Mouse (Mus musculus) lung, postnatal 0 days (tissue): Measurements from ENCODE around the gene Esm1. TPM values are rescaled to one million over a fixed set of nuclear protein-coding genes. Genes with fewer than 3 reads are reported as not detected.

ENCODE experiments used
- ATAC-seq: fragments of 200-750 bp; cut with Nextera tagmentation; 2 replicates; pipeline ENCODE4 v1.8.0; 2017; ENCODE audit warnings: moderate library complexity
- DNase-seq: peaks from one replicate; pipeline ENCODE4 v3.0.0-alpha.2; 2016; ENCODE audit warnings: low spot score
- H3K27ac ChIP-seq: fragments of 300-500 bp; sonication (generic); 2 replicates; pipeline ENCODE4 v1.5.1; 2014; ENCODE audit warnings: antibody characterized with exemption, mild to moderate bottlenecking, low read length, mixed read lengths
- H3K27me3 ChIP-seq: fragments of 300-500 bp; sonication (generic); replicated peaks from 2 replicates; pipeline ENCODE4 v1.6.1; 2014; ENCODE audit warnings: low read length, mixed read lengths; ENCODE audit not compliant: insufficient read depth
- H3K36me3 ChIP-seq: fragments of 300-500 bp; sonication (generic); 2 replicates; pipeline ENCODE4 v1.6.1; 2014; ENCODE audit warnings: low read length, mixed read lengths; ENCODE audit not compliant: insufficient read depth
- H3K4me1 ChIP-seq: fragments of 300-500 bp; sonication (generic); 2 replicates; pipeline ENCODE4 v1.6.1; 2014; ENCODE audit warnings: antibody characterized with exemption, low read depth, low read length, mixed read lengths; ENCODE audit not compliant: insufficient read depth
- H3K4me2 ChIP-seq: fragments of 300-500 bp; sonication (generic); replicated peaks from 2 replicates; pipeline ENCODE4 v1.6.1; 2014; ENCODE audit warnings: low read depth, mild to moderate bottlenecking, low read length, moderate library complexity, mixed read lengths
- H3K4me3 ChIP-seq: fragments of 300-500 bp; sonication (generic); 2 replicates; pipeline ENCODE4 v1.5.1; 2014; ENCODE audit warnings: low read depth, low read length
- H3K9ac ChIP-seq: fragments of 300-500 bp; sonication (generic); replicated peaks from 2 replicates; pipeline ENCODE4 v1.6.1; 2014; ENCODE audit warnings: low read depth, mild to moderate bottlenecking
- H3K9me3 ChIP-seq: fragments of 300-500 bp; sonication (generic); 2 replicates; pipeline ENCODE4 v1.6.1; 2016; ENCODE audit warnings: low read length, mixed read lengths
- CTCF ChIP-seq: IDR thresholded peaks from 2 replicates; pipeline ENCODE4 v1.5.1; 2016; ENCODE audit warnings: antibody characterized with exemption, mild to moderate bottlenecking
- EP300 ChIP-seq: IDR thresholded peaks from 2 replicates; pipeline ENCODE4 v1.6.1; 2016; ENCODE audit warnings: antibody characterized with exemption, mild to moderate bottlenecking, control low read depth
- WGBS: fragments of 180-500 bp; shearing (Covaris S2); extraction: QIAGEN DNeasy Blood & Tissue Kit; methylation state at CpG from one replicate; pipeline ENCODE4 v1.1.7; 2014; 5-methylcytosine and 5-hydroxymethylcytosine counted together
- polyA plus RNA-seq: library from polyadenylated mRNA; unstranded; fragments of >200 nt; fragmentation: Nextera tagmentation; extraction: Ambion mirVana; gene quantifications from 2 replicates; pipeline ENCODE4 v1.2.1, GENCODE M21; 2015

Gene Esm1
- polyA plus RNA-seq, 1 experiment from 2014 or later = 5.3 TPM

DNA sequence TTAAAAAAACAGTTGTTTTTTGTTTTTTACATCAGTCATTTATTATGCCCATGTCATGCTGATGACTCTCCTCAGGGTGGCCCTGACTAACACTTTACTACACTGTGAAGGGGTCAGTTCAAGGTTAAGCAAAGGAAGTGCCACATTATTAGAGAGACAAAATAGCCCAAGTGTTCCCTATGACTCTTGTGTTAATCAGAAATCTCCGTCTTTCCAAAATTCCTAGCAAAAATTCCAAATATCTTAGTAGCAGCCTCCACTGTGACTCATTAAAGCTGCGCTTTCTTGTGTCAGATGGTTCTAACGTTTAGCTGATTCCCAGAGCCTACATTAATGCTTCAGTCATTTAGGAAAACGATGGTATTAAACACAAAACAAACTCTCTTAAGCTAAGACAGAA is 7.3 kb upstream of the Esm1 start:
- Histone ChIP-seq H3K36me3 (no peaks in the 10 kb centered on the region), H3K4me1 (no peaks in the 10 kb centered on the region), H3K9ac (no peak overlapping the region), H3K4me3 (no peak overlapping the region), H3K27me3 (no peaks in the 10 kb centered on the region), H3K9me3 (no peaks in the 10 kb centered on the region), H3K4me2 (no peak overlapping the region), H3K27ac (no peak overlapping the region)
- 53% methylated on average over 4 of the region's 4 CpGs for WGBS
- no peak for DNase-seq
- ATAC-seq = no peak
- no peak for TF ChIP-seq EP300
- no peak for TF ChIP-seq CTCF

GRCm38 (mm10) chr13:113203146-113203545 is 6.3 kb upstream of the Esm1 start:
- ATAC-seq = no peak
- H3K4me2 ChIP-seq = no peak overlapping the region
- 39% methylated on average over 5 of the region's 5 CpGs for WGBS
- DNase-seq = no peak
- H3K36me3 ChIP-seq = no peaks in the 10 kb centered on the region
- no peak overlapping the region for H3K9ac ChIP-seq
- no peaks in the 10 kb centered on the region for H3K27me3 ChIP-seq
- H3K4me1 ChIP-seq = no peaks in the 10 kb centered on the region
- H3K27ac ChIP-seq = no peak overlapping the region
- H3K4me3 ChIP-seq = no peak overlapping the region
- TF ChIP-seq CTCF (no peak), EP300 (no peak)
- H3K9me3 ChIP-seq = no peaks in the 10 kb centered on the region

DNA sequence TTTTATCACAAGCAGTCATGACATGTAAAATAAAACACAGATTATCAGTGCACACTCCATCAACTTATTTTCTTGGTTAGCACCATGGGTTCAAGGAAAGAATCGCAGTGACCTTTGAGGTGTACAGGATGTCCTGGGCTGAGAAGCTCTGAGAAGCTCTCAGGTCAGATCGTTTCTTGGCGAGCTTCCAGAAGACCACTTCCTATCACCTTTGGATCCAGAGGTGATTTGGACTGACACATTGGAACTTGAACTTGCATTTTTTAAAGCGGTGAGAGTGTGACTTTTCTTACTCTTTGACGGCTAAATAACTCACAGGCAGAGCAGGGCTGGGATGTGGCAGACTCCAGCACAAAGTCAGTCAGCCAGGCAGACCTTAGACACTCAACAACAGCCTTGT is 4.1 kb upstream of the Esm1 start:
- 71% methylated on average over 5 of the region's 5 CpGs for WGBS

DNA sequence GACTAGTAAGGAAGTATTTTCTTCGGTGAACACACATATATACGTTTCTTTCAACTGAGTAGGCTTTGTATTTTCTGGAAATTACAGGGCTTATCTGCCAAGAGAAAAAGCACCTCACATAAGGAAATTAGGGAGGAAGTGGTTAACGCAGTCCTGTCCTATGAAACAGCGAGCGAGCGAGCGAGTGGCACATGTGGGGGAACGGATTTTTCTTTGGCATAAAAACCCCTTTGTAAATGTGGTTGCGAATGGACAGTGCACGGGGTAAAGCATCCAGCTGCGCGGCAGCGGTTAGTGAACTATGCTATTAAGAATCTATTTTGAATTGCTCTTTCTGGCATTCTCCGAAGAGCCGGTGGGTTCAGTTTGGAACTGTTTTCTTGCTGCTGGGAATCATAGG is 1.9 kb downstream of the Esm1 start:
- no peak overlapping the region for H3K4me2 ChIP-seq

More for the DNA sequence above, 4.1 kb upstream of the Esm1 start:
- Histone ChIP-seq H3K9ac (no peak overlapping the region), H3K9me3 (no peaks in the 10 kb centered on the region), H3K4me2 (no peak overlapping the region), H3K27me3 (no peaks in the 10 kb centered on the region), H3K4me1 (no peaks in the 10 kb centered on the region), H3K4me3 (no peak overlapping the region), H3K27ac (no peak overlapping the region), H3K36me3 (no peaks in the 10 kb centered on the region)
- ATAC-seq (no peak), DNase-seq (no peak)
- TF ChIP-seq CTCF (no peak), EP300 (no peak)

DNA sequence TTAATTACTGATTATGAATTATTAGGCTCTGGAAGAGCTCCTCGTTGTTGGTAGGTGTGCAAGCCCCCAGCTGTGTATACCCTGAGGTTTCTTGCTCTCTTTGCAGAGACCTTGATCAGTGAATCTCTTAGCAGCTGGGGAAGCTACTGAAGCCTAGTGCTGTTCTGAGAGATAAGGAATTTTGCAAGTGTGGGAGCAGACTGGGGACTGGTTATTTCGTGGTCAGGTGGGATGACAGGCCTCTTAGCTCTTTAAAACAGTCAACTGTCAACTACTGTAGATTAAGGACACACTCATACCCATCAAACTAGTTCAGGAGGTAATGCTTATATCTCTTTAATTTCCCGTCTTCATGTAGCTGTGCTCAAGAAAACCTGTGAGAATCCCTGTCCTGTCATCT is 2.9 kb downstream of the Esm1 start:
- Histone ChIP-seq H3K9ac (no peak overlapping the region), H3K36me3 (no peaks in the 10 kb centered on the region), H3K4me2 (no peak overlapping the region), H3K27me3 (no peaks in the 10 kb centered on the region), H3K4me1 (no peaks in the 10 kb centered on the region), H3K9me3 (no peaks in the 10 kb centered on the region), H3K4me3 (no peak overlapping the region), H3K27ac (no peak overlapping the region)
- 54% methylated on average over 3 of the region's 3 CpGs for WGBS
- ATAC-seq (no peak), DNase-seq (no peak)
- TF ChIP-seq CTCF (no peak), EP300 (no peak)

More for the DNA sequence above, 1.9 kb downstream of the Esm1 start:
- Histone ChIP-seq H3K27ac (no peak overlapping the region), H3K4me1 (no peaks in the 10 kb centered on the region), H3K27me3 (no peaks in the 10 kb centered on the region), H3K9me3 (no peaks in the 10 kb centered on the region), H3K36me3 (no peaks in the 10 kb centered on the region), H3K4me3 (no peak overlapping the region), H3K9ac (no peak overlapping the region)
- 61% methylated on average over 15 of the region's 15 CpGs for WGBS
- no peak for TF ChIP-seq EP300
- no peak for TF ChIP-seq CTCF
- ATAC-seq = no peak
- no peak for DNase-seq

DNA sequence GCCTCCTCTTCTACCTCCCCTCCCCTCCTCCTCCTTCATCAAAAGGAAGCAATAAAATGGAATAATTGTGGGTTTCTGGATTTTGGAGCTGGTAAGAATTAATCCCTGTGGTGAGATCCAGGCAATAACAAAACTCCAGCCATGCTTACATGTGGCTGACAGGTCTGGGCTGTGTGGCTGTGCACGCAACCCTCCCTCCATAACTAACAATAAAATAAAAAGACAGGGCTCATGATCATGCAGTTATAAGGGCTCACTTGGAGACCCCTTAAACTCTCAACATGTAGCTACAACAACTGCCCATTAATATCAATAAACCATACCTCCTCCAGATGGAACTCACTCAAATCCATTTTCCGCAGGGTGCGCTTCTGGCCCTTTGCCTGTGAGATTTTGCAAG is 4.4 kb downstream of the Esm1 start:
- no peak for DNase-seq
- ATAC-seq = no peak
- TF ChIP-seq CTCF = no peak
- no peaks in the 10 kb centered on the region for H3K4me1 ChIP-seq
- no peaks in the 10 kb centered on the region for H3K9me3 ChIP-seq
- H3K27ac ChIP-seq = no peak overlapping the region
- no peak overlapping the region for H3K4me3 ChIP-seq
- no peak overlapping the region for H3K4me2 ChIP-seq
- H3K27me3 ChIP-seq = no peaks in the 10 kb centered on the region
- WGBS = 98% methylated on average over 3 of the region's 3 CpGs
- H3K36me3 ChIP-seq = no peaks in the 10 kb centered on the region
- H3K9ac ChIP-seq = no peak overlapping the region

DNA sequence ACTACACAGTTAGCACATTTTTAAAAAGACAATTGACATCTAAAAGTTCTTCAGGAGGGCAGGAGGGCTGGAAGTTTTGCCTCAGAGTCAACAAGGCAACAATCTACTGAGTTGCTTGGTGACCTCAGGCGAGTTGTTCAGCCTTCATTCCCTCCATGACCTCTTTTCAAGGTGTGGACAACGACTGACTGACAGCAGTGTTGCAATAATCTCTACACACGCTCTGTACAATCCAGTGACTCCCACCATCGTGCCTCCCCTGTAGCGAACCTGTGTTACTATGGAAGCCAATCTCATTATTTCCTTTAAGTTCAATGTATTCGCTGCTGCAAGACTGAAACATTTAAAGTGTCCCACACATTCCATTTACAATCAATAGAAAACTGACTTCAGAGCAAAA is 12.4 kb downstream of the Esm1 start:
- H3K4me3 ChIP-seq = no peak overlapping the region
- H3K4me1 ChIP-seq = no peaks in the 10 kb centered on the region
- no peak overlapping the region for H3K9ac ChIP-seq
- no peak for DNase-seq
- H3K36me3 ChIP-seq = no peaks in the 10 kb centered on the region
- ATAC-seq = no peak
- H3K4me2 ChIP-seq = no peak overlapping the region
- no peaks in the 10 kb centered on the region for H3K27me3 ChIP-seq
- no peaks in the 10 kb centered on the region for H3K9me3 ChIP-seq
- TF ChIP-seq CTCF = no peak
- no peak for TF ChIP-seq EP300
- H3K27ac ChIP-seq = no peak overlapping the region
- WGBS = 54% methylated on average over 6 of the region's 6 CpGs
